Mouse (Mus musculus): ENCODE data around the gene Spsb3.

GRCm38 (mm10) chr17:24878117-24878397, 8.4 kb upstream of the Spsb3 start:
- no peak for TF ChIP-seq GATA1 (IDR thresholded peaks at IDR 0.05; ENCODE audit: low read length)
- TF ChIP-seq TAL1 (IDR thresholded peaks at IDR 0.05; ENCODE audit: low read length) = no peak
